Mouse (Mus musculus): ENCODE measurements around the gene Mbd5. TPM values are rescaled to one million over a fixed set of nuclear protein-coding genes. Genes with fewer than 3 reads are reported as not detected.

The Mbd5 gene
- polyA plus RNA-seq, 1 experiment from 2014 or later = 19.3 TPM

DNA sequence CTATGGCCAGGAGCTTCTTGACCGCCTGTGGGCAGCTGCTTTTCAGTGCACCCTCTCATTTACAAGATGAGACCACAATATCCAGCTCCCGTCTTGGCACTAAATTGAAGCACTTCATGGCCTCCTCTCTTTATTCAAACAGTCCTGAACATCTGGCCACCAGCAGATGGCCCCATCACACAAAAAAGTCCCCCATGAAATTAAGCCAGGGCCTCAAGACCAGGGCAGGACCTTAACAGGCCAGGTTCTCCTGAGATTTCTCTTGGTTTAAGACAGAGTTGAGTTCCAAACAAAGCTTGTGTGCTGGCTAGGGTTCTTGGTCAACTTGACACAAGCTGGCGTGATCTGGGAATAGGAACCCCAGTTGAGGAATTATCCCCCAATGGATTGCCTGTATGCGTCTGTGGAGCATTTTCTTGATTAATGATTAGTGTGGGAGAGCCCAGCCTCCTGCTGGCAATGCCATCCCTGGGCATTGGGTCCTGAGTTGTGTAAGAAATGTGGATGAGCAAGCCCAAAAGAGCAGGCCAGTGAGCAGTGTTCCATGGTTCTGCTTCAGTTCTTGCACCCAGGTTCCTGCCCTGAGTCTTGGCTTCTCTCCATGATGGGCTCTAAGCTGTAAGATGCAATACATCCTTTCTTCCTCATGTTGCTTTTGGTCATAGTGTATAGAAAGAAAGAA lies 409.7 kb downstream of the Mbd5 start:
- no peaks in the 10 kb centered on the region for H3K27me3 ChIP-seq (replicated peaks)
- no peaks in the 10 kb centered on the region for H3K9me3 ChIP-seq
- no peak overlapping the region for H3K4me3 ChIP-seq (replicated peaks)
- WGBS = 63% methylated on average over 4 of the region's 4 CpGs
- H3K4me2 ChIP-seq (replicated peaks) = no peak overlapping the region
- no peak overlapping the region for H3K27ac ChIP-seq
- H3K4me1 ChIP-seq (replicated peaks) = no peaks in the 10 kb centered on the region
- no peaks in the 10 kb centered on the region for H3K36me3 ChIP-seq
- no peak overlapping the region for H3K9ac ChIP-seq
- peak; percentile 51 for ATAC-seq

DNA sequence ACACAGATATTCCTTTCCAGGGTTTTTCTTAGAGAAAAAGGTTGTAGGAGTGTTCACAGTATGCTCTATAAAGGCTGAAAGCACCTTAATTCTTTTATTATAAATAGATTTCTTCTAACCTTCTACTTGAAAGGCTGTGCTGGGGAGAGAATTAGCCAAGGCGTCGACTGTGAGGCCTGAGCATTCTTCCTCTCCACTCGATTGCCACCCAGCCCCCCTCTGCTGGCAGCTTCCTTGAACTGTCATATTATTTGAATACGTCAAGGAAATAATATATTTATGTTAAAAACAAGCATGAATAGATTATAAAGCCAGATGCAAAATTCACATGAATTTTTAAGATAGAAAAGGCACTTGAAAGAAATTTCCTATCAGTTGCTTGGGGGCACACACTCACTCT lies 410.4 kb downstream of the Mbd5 start:
- no peak overlapping the region for H3K9ac ChIP-seq
- ATAC-seq = no peak
- H3K27me3 ChIP-seq (replicated peaks) = no peaks in the 10 kb centered on the region
- WGBS = 62% methylated on average over 4 of the region's 4 CpGs
- no peaks in the 10 kb centered on the region for H3K9me3 ChIP-seq
- H3K4me3 ChIP-seq (replicated peaks) = no peak overlapping the region
- H3K27ac ChIP-seq = no peak overlapping the region
- no peak overlapping the region for H3K4me2 ChIP-seq (replicated peaks)
- H3K36me3 ChIP-seq = no peaks in the 10 kb centered on the region
- H3K4me1 ChIP-seq (replicated peaks) = no peaks in the 10 kb centered on the region

DNA sequence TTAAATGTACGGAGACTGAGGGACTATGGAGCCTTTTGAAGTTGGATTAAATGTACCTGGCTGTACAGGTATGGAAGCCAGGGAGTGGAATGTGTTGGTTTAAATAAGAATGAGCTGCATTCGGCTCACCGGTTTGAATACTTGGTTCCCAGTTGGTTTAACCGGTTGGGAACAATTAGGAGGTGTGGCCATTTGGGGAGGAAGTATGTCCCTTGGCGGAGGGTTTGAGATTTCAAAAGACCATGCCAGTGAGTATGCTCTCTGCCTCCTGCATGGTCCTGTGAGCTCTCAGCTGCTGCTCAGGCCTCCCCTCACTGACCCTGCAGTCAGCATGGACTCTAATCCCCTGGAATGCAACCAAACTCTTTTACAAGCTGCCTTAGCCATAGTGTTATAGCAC lies 415.2 kb downstream of the Mbd5 start:
- Histone ChIP-seq H3K4me2 (replicated peaks) (no peak overlapping the region), H3K9ac (no peak overlapping the region), H3K9me3 (no peaks in the 10 kb centered on the region), H3K4me1 (replicated peaks) (no peaks in the 10 kb centered on the region), H3K4me3 (replicated peaks) (no peak overlapping the region), H3K36me3 (no peaks in the 10 kb centered on the region), H3K27ac (no peak overlapping the region), H3K27me3 (replicated peaks) (no peaks in the 10 kb centered on the region)
- no peak for ATAC-seq
- WGBS = 47% methylated on average over 5 of the region's 5 CpGs

DNA sequence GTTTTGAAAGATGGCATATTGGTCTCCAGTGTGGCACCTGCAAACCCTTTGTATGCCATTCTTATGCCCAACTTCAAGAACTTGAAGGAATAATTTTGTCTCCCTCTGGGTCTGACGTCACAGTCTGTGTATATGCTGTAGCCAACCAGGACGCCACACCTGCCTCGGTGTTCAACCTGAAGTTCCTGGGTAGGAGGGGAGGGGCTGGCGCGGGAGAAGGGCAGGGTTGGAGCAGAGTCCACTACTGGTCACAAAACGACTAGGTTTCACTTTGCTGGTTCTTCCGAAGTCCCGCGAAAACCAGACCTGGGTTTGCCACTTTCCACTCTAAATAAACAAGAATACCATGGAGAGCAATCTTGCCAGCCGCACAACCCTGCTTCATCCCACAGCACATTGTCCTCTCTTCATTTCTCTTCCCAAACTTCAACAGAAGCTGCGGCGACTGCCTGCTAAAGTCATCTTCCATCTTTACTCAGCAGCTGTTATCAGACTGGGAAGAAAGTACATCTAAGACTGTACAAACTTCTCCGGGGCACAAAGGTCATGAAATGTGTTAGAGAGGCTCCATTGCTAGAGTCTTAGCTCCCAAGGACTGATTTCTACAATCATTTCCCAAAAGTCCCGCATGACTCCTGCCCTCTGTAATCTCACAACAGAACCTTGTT lies 417.7 kb downstream of the Mbd5 start:
- no peaks in the 10 kb centered on the region for H3K36me3 ChIP-seq
- ATAC-seq = peak; percentile 93
- H3K27ac ChIP-seq = no peak overlapping the region
- H3K27me3 ChIP-seq (replicated peaks) = no peaks in the 10 kb centered on the region
- 76% methylated on average over 14 of the region's 14 CpGs for WGBS
- peak overlapping the region; percentile 9; the same call in 1 of the 2 replicates for H3K4me2 ChIP-seq (replicated peaks)
- H3K4me1 ChIP-seq (replicated peaks) = no peaks in the 10 kb centered on the region
- H3K9ac ChIP-seq = no peak overlapping the region
- H3K4me3 ChIP-seq (replicated peaks) = no peak overlapping the region
- no peaks in the 10 kb centered on the region for H3K9me3 ChIP-seq

DNA sequence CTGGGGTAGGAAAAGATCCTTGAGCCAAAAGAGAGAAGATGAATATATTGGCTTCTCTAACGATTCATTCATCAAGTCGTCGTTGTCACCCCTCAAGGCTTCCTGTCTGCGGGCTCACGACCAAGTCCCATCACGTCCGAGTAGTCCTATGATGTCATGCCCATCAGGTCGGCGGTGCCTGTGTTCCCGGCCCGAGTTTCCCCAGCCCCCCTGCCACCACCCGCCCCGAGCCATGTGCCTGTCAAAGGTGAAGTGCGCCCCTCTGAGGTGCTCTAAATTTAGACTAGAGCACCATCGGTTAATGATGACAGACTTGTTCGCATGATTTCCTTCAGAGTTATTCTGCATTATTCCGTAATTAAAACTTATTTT lies 418.2 kb downstream of the Mbd5 start:
- peak; percentile 11; the same call in 1 of the 2 replicates for ATAC-seq
- H3K27ac ChIP-seq = no peak overlapping the region
- no peaks in the 10 kb centered on the region for H3K36me3 ChIP-seq
- no peaks in the 10 kb centered on the region for H3K4me1 ChIP-seq (replicated peaks)
- H3K4me3 ChIP-seq (replicated peaks) = no peak overlapping the region
- no peak overlapping the region for H3K4me2 ChIP-seq (replicated peaks)
- no peak overlapping the region for H3K9ac ChIP-seq
- H3K9me3 ChIP-seq = no peaks in the 10 kb centered on the region
- no peaks in the 10 kb centered on the region for H3K27me3 ChIP-seq (replicated peaks)
- 78% methylated on average over 17 of the region's 17 CpGs for WGBS

DNA sequence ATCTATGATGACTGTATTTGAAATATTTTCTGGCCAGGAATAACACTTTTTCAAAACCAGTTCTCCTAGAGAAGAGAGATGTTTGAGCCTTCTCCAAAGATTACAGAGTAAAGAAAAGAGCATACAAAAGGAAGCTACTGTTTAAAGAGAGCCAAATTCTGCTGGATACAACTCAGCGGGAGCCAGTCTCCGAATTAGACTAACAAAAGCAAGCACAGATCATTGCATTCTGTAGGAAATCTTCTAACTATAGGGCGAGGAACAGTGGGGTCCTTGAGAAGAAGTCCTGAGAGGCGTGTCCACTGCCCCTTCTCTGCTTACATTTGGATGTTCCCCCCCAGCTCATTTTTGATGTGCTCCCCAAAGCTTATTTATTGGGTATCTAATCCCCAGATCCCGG lies 422.3 kb downstream of the Mbd5 start:
- Histone ChIP-seq H3K27ac (no peak overlapping the region), H3K36me3 (no peaks in the 10 kb centered on the region), H3K4me2 (replicated peaks) (no peak overlapping the region), H3K9me3 (no peaks in the 10 kb centered on the region), H3K4me1 (replicated peaks) (no peaks in the 10 kb centered on the region), H3K4me3 (replicated peaks) (no peak overlapping the region), H3K27me3 (replicated peaks) (no peaks in the 10 kb centered on the region), H3K9ac (no peak overlapping the region)
- no peak for ATAC-seq
- WGBS = 69% methylated on average over 5 of the region's 5 CpGs

DNA sequence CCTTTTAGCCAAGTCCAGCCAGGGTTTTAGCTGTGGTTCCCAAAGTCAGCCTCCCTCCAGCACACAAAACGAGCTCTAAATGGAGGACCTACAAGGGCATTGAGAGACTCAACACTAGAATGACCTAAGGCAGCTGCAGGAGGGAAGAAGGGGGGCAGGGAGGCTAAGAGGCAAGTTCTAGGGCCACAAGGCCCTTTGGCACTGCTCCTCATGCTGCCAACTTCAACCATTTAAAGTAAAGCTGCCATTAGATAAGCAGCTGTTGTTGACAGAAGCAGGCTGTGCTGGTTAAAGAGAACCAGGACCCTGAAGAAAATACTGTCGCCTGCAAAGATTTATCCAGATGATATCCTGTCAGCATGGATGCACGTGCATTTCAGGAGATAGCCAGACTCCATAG lies 423.3 kb downstream of the Mbd5 start:
- WGBS = 43% methylated on average over 3 of the region's 3 CpGs
- H3K4me2 ChIP-seq (replicated peaks) = no peak overlapping the region
- H3K9ac ChIP-seq = no peak overlapping the region
- no peak for ATAC-seq
- no peak overlapping the region for H3K4me3 ChIP-seq (replicated peaks)
- H3K36me3 ChIP-seq = no peaks in the 10 kb centered on the region
- H3K9me3 ChIP-seq = no peaks in the 10 kb centered on the region
- no peaks in the 10 kb centered on the region for H3K4me1 ChIP-seq (replicated peaks)
- no peak overlapping the region for H3K27ac ChIP-seq
- H3K27me3 ChIP-seq (replicated peaks) = no peaks in the 10 kb centered on the region

Other genes starting within 250 kb of the Mbd5 start
- gene Acvr2a, start 135.4 kb upstream of the Mbd5 start, polyA plus RNA-seq (2015; fragmentation: Nextera tagmentation; extraction: Ambion mirVana) = 13.7 and 16.6 TPM in 2 replicates
- 85.8 and 99.5 TPM in 2 replicates for gene Orc4, start 769 bp downstream of the Mbd5 start, polyA plus RNA-seq (2015; fragmentation: Nextera tagmentation; extraction: Ambion mirVana)